Mouse (Mus musculus): Measurements from ENCODE around the gene Olfr1148. TPM values are rescaled to one million over a fixed set of nuclear protein-coding genes. Genes with fewer than 3 reads are reported as not detected.

Gene Olfr1148
- not detected in 2 replicates for total RNA-seq (2017)

- no peak for ATAC-seq (replicated peaks in 1 of 2; ENCODE audit: insufficient read depth in 1 of 2, low FRiP score in 2 of 2, low TSS enrichment in 1 of 2, low read depth in 1 of 2, poor library complexity in 2 of 2, severe bottlenecking in 2 of 2)
Observed at GRCm38 (mm10) chr2:87830233-87830632, at the start of gene Olfr1148. Olfr1148 (plus strand) TSS chr2:87830533.

- ATAC-seq (replicated peaks in 1 of 2; ENCODE audit: insufficient read depth in 1 of 2, low FRiP score in 2 of 2, low TSS enrichment in 1 of 2, low read depth in 1 of 2, poor library complexity in 2 of 2, severe bottlenecking in 2 of 2) = no peak
Observed at GRCm38 (mm10) chr2:87800292-87800691, 30.0 kb upstream of the Olfr1148 start, which contains the start of gene Olfr1143. Olfr1143 (plus strand) TSS chr2:87800592.

- no peak for ATAC-seq (replicated peaks in 1 of 2; ENCODE audit: insufficient read depth in 1 of 2, low FRiP score in 2 of 2, low TSS enrichment in 1 of 2, low read depth in 1 of 2, poor library complexity in 2 of 2, severe bottlenecking in 2 of 2)
Observed at GRCm38 (mm10) chr2:87809522-87809921, 20.8 kb upstream of the Olfr1148 start, which contains the start of gene Olfr1145. Olfr1145 (plus strand) TSS chr2:87809822.

- no peak for ATAC-seq (replicated peaks in 1 of 2; ENCODE audit: insufficient read depth in 1 of 2, low FRiP score in 2 of 2, low TSS enrichment in 1 of 2, low read depth in 1 of 2, poor library complexity in 2 of 2, severe bottlenecking in 2 of 2)
Observed at GRCm38 (mm10) chr2:87843693-87844092, 13.4 kb downstream of the Olfr1148 start, which contains the start of gene Olfr1150-ps1. Olfr1150-ps1 (plus strand) TSS chr2:87843993.

GRCm38 (mm10) chr2:87855562-87855961, 25.2 kb downstream of the Olfr1148 start, which contains the start of gene Olfr1151:
Olfr1151 (plus strand) TSS chr2:87855862.
- ATAC-seq (replicated peaks in 1 of 2; ENCODE audit: insufficient read depth in 1 of 2, low FRiP score in 2 of 2, low TSS enrichment in 1 of 2, low read depth in 1 of 2, poor library complexity in 2 of 2, severe bottlenecking in 2 of 2) = no peak

- no peak for ATAC-seq (replicated peaks in 1 of 2; ENCODE audit: insufficient read depth in 1 of 2, low FRiP score in 2 of 2, low TSS enrichment in 1 of 2, low read depth in 1 of 2, poor library complexity in 2 of 2, severe bottlenecking in 2 of 2)
Observed at GRCm38 (mm10) chr2:87866192-87866591, 35.9 kb downstream of the Olfr1148 start, which contains the start of gene Olfr1152. Olfr1152 (plus strand) TSS chr2:87866492.

Other genes with a start within 250 kb of the Olfr1148 start
- not detected in 2 replicates for gene Olfr1130, start 224.3 kb upstream of the Olfr1148 start, total RNA-seq (2017)
- gene Olfr1131, start 203.4 kb upstream of the Olfr1148 start, total RNA-seq (2017) = not detected in 2 replicates
- gene Olfr1132, start 193.0 kb upstream of the Olfr1148 start, total RNA-seq (2017) = not detected in 2 replicates
- gene Olfr1133, start 183.2 kb upstream of the Olfr1148 start, total RNA-seq (2017) = not detected in 2 replicates
- not detected in 2 replicates for gene Olfr1134, start 172.1 kb upstream of the Olfr1148 start, total RNA-seq (2017)
- not detected in 2 replicates for gene Olfr1135, start 156.9 kb upstream of the Olfr1148 start, total RNA-seq (2017)
- gene Olfr1136, start 136.6 kb upstream of the Olfr1148 start, total RNA-seq (2017) = not detected in 2 replicates
- gene Olfr1137, start 117.4 kb upstream of the Olfr1148 start, total RNA-seq (2017) = not detected in 2 replicates
- gene Olfr1138, start 90.6 kb upstream of the Olfr1148 start, total RNA-seq (2017) = not detected in 2 replicates
- gene Olfr1140, start 86.8 kb upstream of the Olfr1148 start, total RNA-seq (2017) = not detected in 2 replicates
- not detected in 2 replicates for gene Olfr1141, start 76.5 kb upstream of the Olfr1148 start, total RNA-seq (2017)
- gene Olfr152, start 51.0 kb upstream of the Olfr1148 start, total RNA-seq (2017) = not detected in 2 replicates
- not detected in 2 replicates for gene Olfr1143, start 29.9 kb upstream of the Olfr1148 start, total RNA-seq (2017)
- gene Olfr1145, start 20.7 kb upstream of the Olfr1148 start, total RNA-seq (2017) = not detected in 2 replicates
- not detected in 2 replicates for gene Olfr1150-ps1, start 13.5 kb downstream of the Olfr1148 start, total RNA-seq (2017)
- gene Olfr1151, start 25.3 kb downstream of the Olfr1148 start, total RNA-seq (2017) = not detected in 2 replicates
- gene Olfr1152, start 36.0 kb downstream of the Olfr1148 start, total RNA-seq (2017) = not detected in 2 replicates
- not detected in 2 replicates for gene Olfr1153, start 64.4 kb downstream of the Olfr1148 start, total RNA-seq (2017)
- not detected in 2 replicates for gene Olfr1154, start 74.6 kb downstream of the Olfr1148 start, total RNA-seq (2017)
- not detected in 2 replicates for gene Olfr1155, start 114.6 kb downstream of the Olfr1148 start, total RNA-seq (2017)
- not detected in 2 replicates for gene Olfr1156, start 122.6 kb downstream of the Olfr1148 start, total RNA-seq (2017)
- gene Olfr1157, start 137.8 kb downstream of the Olfr1148 start, total RNA-seq (2017) = not detected in 2 replicates
- not detected in 2 replicates for gene Olfr74, start 144.1 kb downstream of the Olfr1148 start, total RNA-seq (2017)
- not detected in 2 replicates for gene Olfr1158, start 159.6 kb downstream of the Olfr1148 start, total RNA-seq (2017)
- not detected in 2 replicates for gene Olfr1160, start 177.7 kb downstream of the Olfr1148 start, total RNA-seq (2017)
- gene Olfr1161, start 192.2 kb downstream of the Olfr1148 start, total RNA-seq (2017) = not detected in 2 replicates
- gene Olfr73, start 207.2 kb downstream of the Olfr1148 start, total RNA-seq (2017) = not detected in 2 replicates
- gene Olfr1162, start 220.6 kb downstream of the Olfr1148 start, total RNA-seq (2017) = not detected in 2 replicates
- gene Olfr1163, start 241.3 kb downstream of the Olfr1148 start, total RNA-seq (2017) = not detected in 2 replicates